Mouse (Mus musculus) liver, embryonic 13.5 days (tissue): ENCODE data around the gene Cchcr1. TPM values are rescaled to one million over a fixed set of nuclear protein-coding genes. Genes with fewer than 3 reads are reported as not detected.

Experiments used
- ATAC-seq: fragments of 200-750 bp; cut with Nextera tagmentation; 2 replicates; pipeline ENCODE4 v1.8.0; 2017; ENCODE audit warnings: low read depth, mild to moderate bottlenecking, moderate number of reproducible peaks, moderate library complexity
- DNase-seq: peaks from one replicate; pipeline ENCODE4 v3.0.0; 2022
- H3K27ac ChIP-seq: fragments of 300-500 bp; sonication (generic); 2 replicates; pipeline ENCODE4 v1.5.1; 2015; ENCODE audit warnings: moderate library complexity, mild to moderate bottlenecking, inconsistent platforms
- H3K27me3 ChIP-seq: fragments of 300-500 bp; sonication (generic); 2 replicates; pipeline ENCODE4 v1.6.1; 2015; ENCODE audit warnings: mild to moderate bottlenecking, inconsistent platforms
- H3K36me3 ChIP-seq: fragments of 300-500 bp; sonication (generic); 2 replicates; pipeline ENCODE4 v1.6.1; 2015; ENCODE audit warnings: mild to moderate bottlenecking, inconsistent platforms
- H3K4me1 ChIP-seq: fragments of 300-500 bp; sonication (generic); replicated peaks from 2 replicates; pipeline ENCODE4 v1.6.1; 2015; ENCODE audit warnings: inconsistent platforms
- H3K4me2 ChIP-seq: fragments of 300-500 bp; sonication (generic); 2 replicates; pipeline ENCODE4 v1.6.1; 2015; ENCODE audit warnings: inconsistent platforms, mild to moderate bottlenecking, moderate library complexity
- H3K4me3 ChIP-seq: fragments of 300-500 bp; sonication (generic); replicated peaks from 2 replicates; pipeline ENCODE4 v1.5.1; 2015; ENCODE audit warnings: mild to moderate bottlenecking, inconsistent platforms
- H3K9ac ChIP-seq: fragments of 300-500 bp; sonication (generic); 2 replicates; pipeline ENCODE4 v1.6.1; 2015; ENCODE audit warnings: mild to moderate bottlenecking, inconsistent platforms
- H3K9me3 ChIP-seq: fragments of 300-500 bp; sonication (generic); replicated peaks from 2 replicates; pipeline ENCODE4 v1.6.1; 2016; ENCODE audit warnings: inconsistent platforms
- WGBS: fragments of 180-500 bp; shearing (Covaris S2); methylation state at CpG from one replicate; pipeline ENCODE4 v1.1.7; 2015; ENCODE audit not compliant: insufficient replicate concordance; 5-methylcytosine and 5-hydroxymethylcytosine counted together
- polyA plus RNA-seq: library from polyadenylated mRNA; unstranded; fragments of >200 nt; fragmentation: Nextera tagmentation; extraction: Ambion mirVana; gene quantifications from 2 replicates; pipeline ENCODE4 v1.2.1, GENCODE M21; 2015

The Cchcr1 gene
- polyA plus RNA-seq, 1 experiment from 2014 or later = 7.5 TPM

DNA sequence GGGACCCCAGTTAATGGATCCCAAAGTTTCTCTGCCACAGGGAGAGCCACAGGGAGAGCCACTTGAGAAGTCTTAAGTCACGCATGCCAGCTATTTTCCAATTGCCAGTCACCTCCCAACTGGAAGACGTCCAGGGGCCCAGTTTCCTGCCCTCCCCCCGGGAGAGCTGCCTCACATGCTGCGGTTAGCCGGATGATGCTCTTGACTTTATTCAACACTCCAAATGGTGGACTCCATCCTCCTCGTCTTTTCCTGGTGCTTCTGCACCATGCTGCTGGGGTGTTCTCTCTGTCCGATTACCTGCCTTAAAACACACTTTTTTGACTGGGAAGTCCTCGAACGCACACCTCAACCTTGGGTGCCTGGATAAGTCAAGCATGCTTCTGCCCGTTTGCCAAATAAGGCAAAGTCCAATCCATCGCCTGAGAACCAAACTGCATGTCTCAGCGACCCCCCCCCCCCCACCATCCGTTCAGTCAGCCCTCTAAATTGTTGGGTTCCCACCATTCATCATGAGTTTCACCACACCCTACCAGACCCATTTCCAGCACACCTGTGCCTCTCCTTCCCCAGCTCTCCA lies 39.4 kb downstream of the Cchcr1 start:
- H3K4me3 ChIP-seq = no peak overlapping the region
- no peak for DNase-seq
- no peaks in the 10 kb centered on the region for H3K27me3 ChIP-seq
- 73% methylated on average over 13 of the region's 13 CpGs for WGBS
- H3K4me1 ChIP-seq = no peaks in the 10 kb centered on the region
- no peak for ATAC-seq
- no peaks in the 10 kb centered on the region for H3K9me3 ChIP-seq
- H3K36me3 ChIP-seq = no peaks in the 10 kb centered on the region
- H3K4me2 ChIP-seq = no peak overlapping the region
- H3K27ac ChIP-seq = no peak overlapping the region
- H3K9ac ChIP-seq = no peak overlapping the region

DNA sequence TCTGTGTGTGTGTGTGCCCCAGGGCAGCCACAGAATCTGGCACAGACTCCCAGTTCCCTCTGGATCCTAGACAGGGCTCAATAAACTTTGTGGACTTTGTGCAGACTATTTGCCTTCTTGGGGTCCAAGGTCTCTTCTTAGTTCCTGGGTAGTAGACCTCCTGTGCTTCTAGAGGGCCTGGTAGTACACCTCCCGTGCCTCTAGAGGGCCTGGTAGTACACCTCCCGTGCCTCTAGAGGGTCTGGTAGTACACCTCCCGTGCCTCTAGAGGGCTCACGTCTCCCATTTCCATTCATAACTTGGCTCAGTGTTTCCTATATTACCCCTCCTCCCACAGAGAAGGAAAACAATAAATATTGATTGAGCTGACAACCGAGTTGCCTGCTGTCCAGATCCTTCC lies 39.9 kb downstream of the Cchcr1 start:
- WGBS = 26% methylated on average over 5 of the region's 5 CpGs
- no peak for DNase-seq
- Histone ChIP-seq H3K4me2 (no peak overlapping the region), H3K36me3 (no peaks in the 10 kb centered on the region), H3K9me3 (no peaks in the 10 kb centered on the region), H3K4me1 (no peaks in the 10 kb centered on the region), H3K27me3 (no peaks in the 10 kb centered on the region), H3K27ac (no peak overlapping the region), H3K4me3 (no peak overlapping the region), H3K9ac (no peak overlapping the region)
- ATAC-seq = no peak

DNA sequence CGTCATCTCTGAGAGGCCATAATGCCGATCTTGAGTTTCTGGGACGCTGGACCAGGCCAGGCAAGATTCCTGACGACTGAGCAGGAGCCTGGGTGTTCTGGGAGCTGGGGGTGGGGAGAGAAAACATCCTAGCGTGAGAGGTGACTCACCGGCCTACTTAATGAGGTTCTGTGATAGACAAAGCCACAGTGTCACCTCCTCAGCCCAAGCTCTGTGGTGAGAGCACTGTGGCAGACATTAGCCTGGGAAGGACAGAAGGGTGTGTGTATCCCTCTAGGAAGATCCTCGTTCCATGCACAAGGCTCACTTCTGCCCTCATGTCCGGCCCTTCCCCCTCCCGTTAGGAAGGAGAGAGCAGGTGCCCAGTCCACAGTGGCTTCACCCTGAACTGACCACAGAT lies 40.5 kb downstream of the Cchcr1 start:
- DNase-seq (no peak), ATAC-seq (no peak)
- Histone ChIP-seq H3K27me3 (no peaks in the 10 kb centered on the region), H3K4me1 (no peaks in the 10 kb centered on the region), H3K4me2 (no peak overlapping the region), H3K9ac (no peak overlapping the region), H3K4me3 (no peak overlapping the region), H3K27ac (no peak overlapping the region), H3K36me3 (no peaks in the 10 kb centered on the region), H3K9me3 (no peaks in the 10 kb centered on the region)
- 63% methylated on average over 9 of the region's 9 CpGs for WGBS

DNA sequence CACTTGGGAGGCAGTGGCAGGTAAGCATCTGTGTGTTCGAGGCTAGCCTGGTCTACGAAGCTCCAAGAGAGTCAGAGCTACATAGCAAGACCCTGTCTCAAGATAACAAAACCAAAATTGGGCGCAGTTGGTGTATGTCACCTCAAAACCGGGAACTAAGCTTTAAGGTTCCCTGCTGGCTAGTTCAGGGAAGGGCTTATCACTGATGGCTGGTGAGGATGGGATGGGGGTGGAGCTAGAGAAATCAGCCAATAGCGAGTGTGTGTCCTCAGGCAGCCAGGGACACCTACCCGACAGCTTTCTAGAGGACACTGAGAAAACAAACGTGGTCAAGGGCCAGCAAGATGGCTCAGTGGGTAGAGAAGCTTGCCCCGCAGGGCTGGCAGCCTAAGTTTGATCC lies 41.3 kb downstream of the Cchcr1 start:
- no peaks in the 10 kb centered on the region for H3K9me3 ChIP-seq
- no peak overlapping the region for H3K4me2 ChIP-seq
- H3K27ac ChIP-seq = no peak overlapping the region
- DNase-seq (no peak), ATAC-seq (no peak)
- no peaks in the 10 kb centered on the region for H3K4me1 ChIP-seq
- no peak overlapping the region for H3K9ac ChIP-seq
- H3K36me3 ChIP-seq = no peaks in the 10 kb centered on the region
- 0 out of 2 replicates have a peak, but pooled peaks cover 3% of the 10 kb centered on the region for H3K27me3 ChIP-seq
- H3K4me3 ChIP-seq = no peak overlapping the region
- 35% methylated on average over 8 of the region's 8 CpGs for WGBS

DNA sequence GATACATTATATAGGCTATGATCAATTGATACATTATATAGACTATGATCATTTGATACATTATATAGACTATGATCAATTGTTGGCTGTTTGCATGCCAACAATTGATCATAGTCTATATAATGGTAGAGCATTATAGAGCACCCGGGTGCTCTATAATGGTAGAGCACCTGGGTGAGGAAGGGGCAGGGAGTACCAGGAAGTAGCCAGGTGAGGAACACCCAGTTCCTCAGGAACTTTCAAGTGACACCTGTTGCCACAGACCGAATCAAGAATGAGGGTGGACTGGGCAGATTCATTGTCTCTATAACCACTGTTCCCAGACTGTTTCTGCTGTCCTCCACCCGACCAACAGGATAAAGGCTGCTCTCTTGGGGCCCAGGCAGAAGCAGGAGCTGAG lies 50.2 kb downstream of the Cchcr1 start, which contains the start of gene 2300002M23Rik:
2300002M23Rik (plus strand) TSS at position 301 of the 400 bp plus-strand sequence.
- WGBS = 40% methylated on average over 3 of the region's 3 CpGs
- Histone ChIP-seq H3K27ac (no peak within 1 kb of the TSS), H3K9me3 (no peaks in the 10 kb centered on the region), H3K4me3 (no peak within 1 kb of the TSS), H3K9ac (no peak within 1 kb of the TSS), H3K36me3 (no peaks in the 10 kb centered on the region), H3K4me1 (no peaks in the 10 kb centered on the region), H3K27me3 (peaks cover 45% of the 10 kb centered on the region), H3K4me2 (no peak within 1 kb of the TSS)
- DNase-seq (no peak), ATAC-seq (no peak)

DNA sequence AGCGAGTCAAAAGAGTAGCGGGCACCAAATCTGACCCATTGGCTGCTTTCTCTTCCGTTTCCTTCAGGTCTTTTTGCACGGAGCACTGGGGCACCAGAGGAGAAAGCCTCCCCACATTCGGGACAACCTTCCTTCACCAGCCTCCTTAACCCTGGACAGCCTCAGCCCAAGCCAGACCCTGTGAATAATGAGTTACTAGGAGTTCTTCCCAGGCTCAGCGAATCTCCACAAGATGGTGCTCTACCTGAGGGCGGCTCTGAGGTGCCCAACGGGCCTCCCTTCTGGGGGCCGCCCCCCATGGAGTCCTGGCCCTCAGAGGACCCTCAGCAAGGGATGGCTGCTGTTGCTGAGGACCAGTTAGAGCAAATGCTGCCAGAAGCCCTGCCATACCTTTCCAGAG lies 50.9 kb downstream of the Cchcr1 start:
- DNase-seq = no peak
- H3K9ac ChIP-seq = no peak overlapping the region
- H3K27me3 ChIP-seq = peaks cover 42% of the 10 kb centered on the region
- no peak overlapping the region for H3K4me3 ChIP-seq
- no peak overlapping the region for H3K4me2 ChIP-seq
- 22% methylated on average over 9 of the region's 9 CpGs for WGBS
- no peaks in the 10 kb centered on the region for H3K36me3 ChIP-seq
- no peaks in the 10 kb centered on the region for H3K4me1 ChIP-seq
- no peak overlapping the region for H3K27ac ChIP-seq
- H3K9me3 ChIP-seq = no peaks in the 10 kb centered on the region
- ATAC-seq = no peak

DNA sequence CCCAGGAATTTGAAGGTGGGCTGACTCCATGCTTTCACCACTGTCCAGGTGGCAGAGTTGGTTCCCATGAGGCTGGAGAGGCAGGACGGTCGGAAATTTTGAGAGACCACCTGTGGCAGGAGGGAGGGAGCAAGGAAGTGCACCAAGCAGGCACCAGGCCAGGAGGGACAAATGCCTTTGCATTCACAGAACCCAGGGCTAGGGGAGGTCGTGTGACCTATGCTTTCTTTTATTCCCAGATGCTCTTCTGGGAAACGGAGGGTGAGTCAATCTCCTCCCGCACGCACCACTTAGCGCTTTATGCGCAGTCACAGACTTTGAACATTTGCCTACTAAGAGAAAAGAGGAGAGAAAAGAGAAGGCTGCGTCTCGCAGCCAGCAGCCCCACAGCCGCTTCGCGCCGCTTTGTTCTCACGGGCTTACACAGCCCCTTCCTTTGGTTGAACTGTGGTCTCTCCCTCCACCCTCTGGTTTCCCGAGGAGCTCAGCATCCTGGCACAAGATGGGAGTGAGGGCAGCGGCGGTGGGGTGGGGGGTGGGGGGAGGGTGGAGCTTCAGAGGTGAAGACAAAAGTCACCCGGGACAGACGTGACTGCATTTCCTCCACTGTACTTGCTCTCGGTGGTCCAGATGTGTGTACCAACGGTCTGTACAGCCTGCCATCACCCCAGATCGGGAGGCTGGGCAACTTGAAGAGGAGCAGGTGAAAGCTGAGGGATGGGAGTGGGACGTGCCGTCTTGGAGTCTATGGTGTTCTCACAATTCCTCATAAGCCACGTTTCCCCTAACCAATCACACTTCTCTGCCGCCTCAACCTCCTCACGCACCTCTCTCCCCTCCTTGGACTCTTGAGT lies 52.4 kb downstream of the Cchcr1 start:
- H3K4me3 ChIP-seq = no peak overlapping the region
- no peak overlapping the region for H3K4me2 ChIP-seq
- H3K36me3 ChIP-seq = no peaks in the 10 kb centered on the region

DNA sequence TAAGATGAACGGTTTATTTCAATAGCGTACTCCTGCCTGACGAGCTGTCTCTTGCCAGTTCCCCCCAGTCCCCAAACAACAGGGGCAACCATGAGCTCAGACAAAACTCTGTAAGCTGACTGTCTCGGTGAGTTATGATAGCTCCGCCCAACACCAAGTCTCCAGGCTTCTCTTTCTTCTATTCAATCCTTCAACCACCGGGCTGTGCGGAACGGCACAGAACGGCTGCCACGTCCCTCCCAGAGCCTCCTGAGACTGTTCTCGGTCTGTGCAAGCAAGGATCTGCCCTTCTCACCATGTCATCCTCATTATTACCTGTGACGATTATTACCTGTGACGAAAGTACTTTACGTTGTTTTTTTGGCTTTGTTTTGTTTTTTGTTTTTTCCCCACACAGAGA lies 53.9 kb downstream of the Cchcr1 start:
- no peak for DNase-seq
- Histone ChIP-seq H3K4me3 (no peak overlapping the region), H3K9me3 (no peaks in the 10 kb centered on the region), H3K27me3 (peaks cover 50% of the 10 kb centered on the region), H3K9ac (no peak overlapping the region), H3K4me1 (no peaks in the 10 kb centered on the region), H3K4me2 (no peak overlapping the region), H3K27ac (no peak overlapping the region), H3K36me3 (no peaks in the 10 kb centered on the region)
- ATAC-seq = no peak
- WGBS = 68% methylated on average over 14 of the region's 14 CpGs

More for the DNA sequence above, 52.4 kb downstream of the Cchcr1 start:
- WGBS = 3% methylated on average over 28 of the region's 28 CpGs
- Histone ChIP-seq H3K4me1 (no peaks in the 10 kb centered on the region), H3K9me3 (no peaks in the 10 kb centered on the region), H3K9ac (no peak overlapping the region), H3K27ac (no peak overlapping the region), H3K27me3 (peaks cover 42% of the 10 kb centered on the region)
- ATAC-seq (no peak), DNase-seq (no peak)

DNA sequence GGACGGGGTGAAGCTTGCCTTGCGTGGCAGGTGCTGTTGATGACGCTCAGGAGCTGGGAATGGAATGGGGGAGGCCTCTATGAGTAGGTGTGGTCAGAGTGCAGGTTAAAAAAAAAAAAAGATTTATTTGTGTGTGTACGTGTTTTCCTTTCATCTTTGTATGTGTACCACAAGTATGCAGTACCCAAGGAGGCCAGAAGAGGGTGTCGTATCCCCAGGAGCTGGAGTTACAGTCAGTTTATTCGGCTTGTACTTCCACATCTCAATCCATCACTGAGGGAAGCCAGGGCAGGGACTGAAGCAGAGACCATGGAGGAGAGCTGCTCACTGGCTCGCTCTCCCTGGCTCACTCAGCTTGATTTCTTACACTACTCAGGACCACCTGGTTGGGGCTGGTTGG lies 54.6 kb downstream of the Cchcr1 start:
- WGBS = 71% methylated on average over 7 of the region's 7 CpGs
- Histone ChIP-seq H3K4me2 (no peak overlapping the region), H3K27ac (no peak overlapping the region), H3K36me3 (no peaks in the 10 kb centered on the region), H3K4me3 (no peak overlapping the region), H3K4me1 (no peaks in the 10 kb centered on the region), H3K9me3 (no peaks in the 10 kb centered on the region), H3K9ac (no peak overlapping the region), H3K27me3 (peaks cover 54% of the 10 kb centered on the region)
- DNase-seq (no peak), ATAC-seq (no peak)

DNA sequence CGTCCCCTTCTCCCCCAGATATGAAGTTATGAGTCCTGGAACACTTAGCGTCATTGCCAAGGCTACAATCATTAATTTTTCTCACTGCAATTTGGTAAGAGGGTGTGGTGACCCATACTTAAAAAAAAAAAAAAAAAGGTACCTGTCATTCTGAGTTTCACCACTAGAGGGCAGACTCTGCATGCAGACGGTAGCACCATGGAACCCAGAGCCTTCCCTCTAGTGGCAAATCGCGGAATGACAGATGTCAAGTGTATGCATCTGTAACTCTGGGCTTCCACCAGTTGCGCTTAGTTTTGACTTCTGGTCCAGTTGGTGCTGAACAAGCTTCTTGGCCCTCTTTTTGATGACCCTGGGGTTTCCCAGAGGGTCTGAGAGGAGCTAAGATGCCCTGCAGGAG lies 61.3 kb downstream of the Cchcr1 start:
- DNase-seq = peak; percentile 60
- Histone ChIP-seq H3K4me2 (no peak overlapping the region), H3K4me1 (no peaks in the 10 kb centered on the region), H3K27ac (no peak overlapping the region), H3K36me3 (no peaks in the 10 kb centered on the region), H3K27me3 (peaks cover 15% of the 10 kb centered on the region), H3K9ac (no peak overlapping the region), H3K9me3 (0 out of 2 replicates have a peak, but pooled peaks cover 3% of the 10 kb centered on the region), H3K4me3 (no peak overlapping the region)
- ATAC-seq = no peak
- WGBS = 19% methylated on average over 6 of the region's 6 CpGs
